Mouse (Mus musculus) hindbrain, postnatal 0 days (tissue): ENCODE measurements at regions not wholly inside any gene's neighbourhood (a gene's known extent, or its start where the extent isn't known, plus 50 kb on each side); places are given as distances from the start of the nearest gene placed in this dataset.
A peak's percentile ranks its signal among the peaks of the same experiment; 100 is the strongest.

ENCODE experiments used
- ATAC-seq: fragments of 200-750 bp; cut with Nextera tagmentation; 2 replicates; pipeline ENCODE4 v1.8.0; 2017; ENCODE audit warnings: mild to moderate bottlenecking, moderate TSS enrichment, moderate library complexity
- DNase-seq: peaks from one replicate; pipeline ENCODE4 v3.0.0-alpha.2; 2015; ENCODE audit warnings: low spot score
- H3K27ac ChIP-seq: fragments of 300-500 bp; sonication (generic); 2 replicates; pipeline ENCODE4 v1.5.1; 2014; ENCODE audit warnings: mild to moderate bottlenecking
- H3K27me3 ChIP-seq: fragments of 300-500 bp; sonication (generic); 2 replicates; pipeline ENCODE4 v1.6.1; 2014; ENCODE audit warnings: low read length, mixed read lengths; ENCODE audit not compliant: insufficient read depth
- H3K36me3 ChIP-seq: fragments of 300-500 bp; sonication (generic); 2 replicates; pipeline ENCODE4 v1.6.1; 2014; ENCODE audit warnings: low read length, mixed read lengths; ENCODE audit not compliant: insufficient read depth
- H3K4me1 ChIP-seq: fragments of 300-500 bp; sonication (generic); 2 replicates; pipeline ENCODE4 v1.6.1; 2014; ENCODE audit warnings: antibody characterized with exemption, low read length, mixed read lengths; ENCODE audit not compliant: insufficient read depth
- H3K4me2 ChIP-seq: fragments of 300-500 bp; sonication (generic); 2 replicates; pipeline ENCODE4 v1.6.1; 2014; ENCODE audit warnings: low read depth, mild to moderate bottlenecking, low read length, moderate library complexity, mixed read lengths
- H3K4me3 ChIP-seq: fragments of 300-500 bp; sonication (generic); 2 replicates; pipeline ENCODE4 v1.5.1; 2014; ENCODE audit warnings: low read length
- H3K9ac ChIP-seq: fragments of 300-500 bp; sonication (generic); replicated peaks from 2 replicates; pipeline ENCODE4 v1.6.1; 2014; ENCODE audit warnings: mild to moderate bottlenecking, low read length, moderate library complexity, mixed read lengths
- H3K9me3 ChIP-seq: fragments of 300-500 bp; sonication (generic); 2 replicates; pipeline ENCODE4 v1.6.1; 2016; ENCODE audit warnings: low read length, mixed read lengths
- CTCF ChIP-seq: IDR thresholded peaks from 2 replicates; pipeline ENCODE4 v1.5.1; 2016; ENCODE audit warnings: antibody characterized with exemption, control low read depth, low read depth
- WGBS: fragments of 180-500 bp; shearing (Covaris S2); extraction: QIAGEN DNeasy Blood & Tissue Kit; methylation state at CpG from one replicate; pipeline ENCODE4 v1.1.7; 2014; 5-methylcytosine and 5-hydroxymethylcytosine counted together

DNA sequence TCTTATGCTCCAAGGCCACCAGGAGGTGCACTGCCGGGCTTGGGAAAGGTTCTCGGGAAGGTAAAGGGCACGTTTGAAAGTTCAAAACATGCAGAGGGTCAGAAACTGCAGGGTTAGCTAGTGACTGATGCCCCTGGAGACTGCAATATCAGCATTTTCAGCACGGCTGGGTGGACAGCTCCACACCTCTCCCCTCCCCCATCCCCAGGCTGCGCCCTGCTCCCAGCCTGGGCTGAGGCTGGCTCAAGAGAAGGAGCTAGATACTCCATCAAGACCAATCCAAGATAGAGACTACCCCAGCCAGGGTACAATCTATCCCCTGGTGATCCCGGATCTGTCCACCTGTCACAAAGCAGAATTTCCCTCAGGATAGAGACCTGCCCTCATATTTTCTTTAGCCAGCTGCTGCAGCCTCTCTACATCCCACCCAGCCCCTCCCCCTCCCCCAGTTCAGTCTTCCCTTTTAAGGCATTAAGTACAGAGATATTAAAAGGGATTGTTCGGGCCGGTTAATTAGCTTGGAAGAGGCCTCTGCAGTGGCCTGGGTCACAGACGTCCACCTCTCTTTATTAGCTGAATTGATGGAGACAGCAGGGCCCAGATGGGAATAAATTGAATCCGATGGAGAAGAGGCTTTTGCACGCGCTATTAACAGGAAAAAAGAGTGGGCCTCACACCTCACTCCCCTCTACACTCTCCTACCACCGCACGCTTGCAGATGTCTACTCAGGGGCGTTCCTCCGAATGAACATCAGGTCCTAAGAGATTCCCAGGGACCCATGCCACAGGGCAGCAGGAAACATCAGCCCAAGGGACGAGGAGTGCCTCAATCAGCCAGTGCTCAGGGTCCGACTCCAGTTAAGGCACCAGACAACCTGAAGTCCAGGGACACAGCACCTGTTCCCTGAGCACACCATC is 119.8 kb downstream of the Plxna1 start:
- Histone ChIP-seq H3K9me3 (no peaks in the 10 kb centered on the region), H3K4me2 (no peak overlapping the region), H3K27ac (no peak overlapping the region), H3K4me1 (peaks cover 24% of the 10 kb centered on the region), H3K36me3 (no peaks in the 10 kb centered on the region), H3K4me3 (no peak overlapping the region), H3K9ac (no peak overlapping the region), H3K27me3 (peaks cover 2% of the 10 kb centered on the region)
- DNase-seq (no peak), ATAC-seq (no peak)
- TF ChIP-seq CTCF: peak; percentile 36
- WGBS: 27% methylated on average over 18 of the region's 18 CpGs

DNA sequence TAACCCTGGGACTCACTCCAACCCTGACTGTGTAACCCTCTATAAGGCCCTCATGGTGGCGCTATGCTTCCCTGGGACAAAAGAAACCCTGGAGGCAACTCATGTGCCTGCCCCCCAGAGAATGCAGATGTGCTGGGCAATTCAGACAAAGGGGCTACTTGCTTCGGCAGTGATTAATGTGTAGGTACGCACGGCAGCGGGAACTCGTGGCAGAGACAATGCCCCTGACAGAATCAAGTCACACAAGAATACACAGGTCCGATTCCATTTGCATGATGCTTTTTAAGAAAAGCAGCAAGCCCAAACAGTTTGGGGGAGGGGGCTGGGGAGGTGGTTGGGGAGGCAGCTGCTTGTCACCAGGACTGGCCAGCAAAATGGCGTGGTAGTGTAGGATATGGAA is 116.9 kb downstream of the Plxna1 start:
- no peak overlapping the region for H3K4me3 ChIP-seq
- peaks cover 5% of the 10 kb centered on the region for H3K27me3 ChIP-seq
- no peak overlapping the region for H3K4me2 ChIP-seq
- ATAC-seq (no peak), DNase-seq (no peak)
- no peak overlapping the region for H3K27ac ChIP-seq
- H3K36me3 ChIP-seq: no peaks in the 10 kb centered on the region
- H3K9ac ChIP-seq: no peak overlapping the region
- 34% methylated on average over 8 of the region's 8 CpGs for WGBS
- H3K4me1 ChIP-seq: peaks cover under 1% of the 10 kb centered on the region; the same call in 1 of the 2 replicates
- no peaks in the 10 kb centered on the region for H3K9me3 ChIP-seq
- no peak for TF ChIP-seq CTCF

DNA sequence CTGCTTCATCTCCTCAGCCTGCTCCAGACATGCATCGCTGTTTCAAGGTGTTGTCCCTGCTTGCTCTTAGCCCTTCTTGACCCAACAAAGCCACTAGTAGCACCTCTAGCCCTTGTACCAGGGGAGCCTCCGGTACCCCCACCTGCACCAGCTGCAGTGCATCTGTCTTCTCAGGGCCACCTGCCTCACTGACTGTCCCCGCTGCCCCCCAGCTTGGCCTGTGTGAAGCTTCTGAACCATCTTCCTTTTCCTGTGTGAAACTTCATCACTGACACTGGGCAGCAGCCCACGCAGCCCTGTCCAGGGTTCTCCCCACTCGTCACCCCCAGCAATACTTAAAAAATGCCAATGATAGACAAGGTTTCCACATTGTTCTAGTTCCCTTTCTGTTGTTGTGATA is 116.2 kb downstream of the Plxna1 start:
- Histone ChIP-seq H3K36me3 (no peaks in the 10 kb centered on the region), H3K9ac (no peak overlapping the region), H3K27ac (no peak overlapping the region), H3K27me3 (peaks cover 5% of the 10 kb centered on the region), H3K4me1 (no peaks in the 10 kb centered on the region; the same call in 1 of the 2 replicates), H3K4me3 (no peak overlapping the region), H3K9me3 (no peaks in the 10 kb centered on the region), H3K4me2 (no peak overlapping the region)
- TF ChIP-seq CTCF: no peak
- WGBS: 91% methylated on average over 5 of the region's 5 CpGs
- DNase-seq (no peak), ATAC-seq (no peak)

DNA sequence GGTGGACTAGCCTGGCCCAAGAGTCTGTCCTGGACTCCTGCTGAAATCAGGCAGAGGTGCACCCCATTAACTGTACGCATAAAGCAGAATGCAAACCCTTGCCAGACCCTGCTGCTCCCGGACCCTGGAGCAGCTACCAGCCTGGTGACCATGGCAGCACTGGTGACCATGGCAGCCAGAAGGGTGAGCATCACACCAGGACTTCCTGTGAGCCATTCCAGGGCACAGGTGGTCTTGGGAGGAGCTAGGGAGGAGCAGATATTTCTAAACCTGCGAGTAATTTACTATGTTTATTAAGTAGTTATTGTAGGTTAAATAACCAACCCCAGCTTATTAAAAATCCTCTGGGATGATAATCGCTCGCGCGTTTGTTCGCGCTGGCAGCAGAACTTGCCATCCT is 113.8 kb downstream of the Plxna1 start:
- no peaks in the 10 kb centered on the region for H3K9me3 ChIP-seq
- ATAC-seq (no peak), DNase-seq (no peak)
- no peak overlapping the region for H3K4me2 ChIP-seq
- WGBS: 60% methylated on average over 9 of the region's 9 CpGs
- no peak overlapping the region for H3K4me3 ChIP-seq
- H3K27me3 ChIP-seq: peaks cover 5% of the 10 kb centered on the region; the same call in 1 of the 2 replicates
- TF ChIP-seq CTCF: no peak
- H3K9ac ChIP-seq: no peak overlapping the region
- no peaks in the 10 kb centered on the region for H3K36me3 ChIP-seq
- H3K4me1 ChIP-seq: no peaks in the 10 kb centered on the region; the same call in 1 of the 2 replicates
- no peak overlapping the region for H3K27ac ChIP-seq

- ATAC-seq (no peak), DNase-seq (no peak)
- Histone ChIP-seq H3K27me3 (peaks cover 5% of the 10 kb centered on the region; the same call in 1 of the 2 replicates), H3K4me2 (no peak overlapping the region), H3K4me3 (no peak overlapping the region), H3K36me3 (no peaks in the 10 kb centered on the region), H3K9ac (no peak overlapping the region), H3K4me1 (no peaks in the 10 kb centered on the region; the same call in 1 of the 2 replicates), H3K9me3 (no peaks in the 10 kb centered on the region), H3K27ac (no peak overlapping the region)
- no peak for TF ChIP-seq CTCF
- WGBS: 81% methylated on average over 8 of the region's 8 CpGs
Measured at GRCm38 (mm10) chr6:89249303-89249702, 113.1 kb downstream of the Plxna1 start.

GRCm38 (mm10) chr6:89251641-89252040 is 110.8 kb downstream of the Plxna1 start:
- 51% methylated on average over 4 of the region's 4 CpGs for WGBS
- peaks cover 5% of the 10 kb centered on the region; the same call in 1 of the 2 replicates for H3K27me3 ChIP-seq
- H3K9me3 ChIP-seq: no peaks in the 10 kb centered on the region
- no peaks in the 10 kb centered on the region for H3K36me3 ChIP-seq
- no peak overlapping the region for H3K4me2 ChIP-seq
- H3K9ac ChIP-seq: no peak overlapping the region
- no peak overlapping the region for H3K4me3 ChIP-seq
- no peaks in the 10 kb centered on the region for H3K4me1 ChIP-seq
- ATAC-seq (no peak), DNase-seq (peak; percentile 59)
- no peak overlapping the region for H3K27ac ChIP-seq
- no peak for TF ChIP-seq CTCF

GRCm38 (mm10) chr6:89256022-89256421 is 106.4 kb downstream of the Plxna1 start:
- Histone ChIP-seq H3K9ac (no peak overlapping the region), H3K27me3 (no peaks in the 10 kb centered on the region), H3K4me2 (no peak overlapping the region), H3K27ac (no peak overlapping the region), H3K9me3 (no peaks in the 10 kb centered on the region), H3K4me1 (no peaks in the 10 kb centered on the region), H3K4me3 (no peak overlapping the region), H3K36me3 (no peaks in the 10 kb centered on the region)
- DNase-seq (no peak), ATAC-seq (no peak)
- no peak for TF ChIP-seq CTCF
- 56% methylated on average over 4 of the region's 4 CpGs for WGBS
